Comparison of ENCODE assay signal across 27 mouse cellular contexts in genomic region chr1:120275224-120275623, GRCm38 (mm10). TPM values are rescaled to one million over a fixed set of nuclear protein-coding genes. Genes with fewer than 3 reads are reported as not detected.
DNase-seq lines count a peak whose midpoint lies in the region; ATAC-seq and TF ChIP-seq lines count a peak whose summit lies in the region.
"Had no signal": no experiment of that assay in that cellular context is flagged by ENCODE, and none has a peak within 500 bp of the region (broad histone marks: within the 10 kb centered on the region; RNA-seq: fewer than 3 reads in every experiment).

No protein-coding gene starts in this region.

- intact Hi-C loops in left cerebral cortex, postnatal 36 days (cut with DNase I): no loop called here

- peaks cover 5% of the 10 kb centered on the region; the same call in 1 of the 2 replicates for H3K9me3 ChIP-seq in liver, embryonic 15.5 days (replicated peaks)
- no peaks in the 10 kb centered on the region; the same call in 1 of the 2 replicates for H3K9me3 ChIP-seq in liver, embryonic 11.5 days (ENCODE audit: control insufficient read depth, low read length)
- H3K9me3 ChIP-seq in CH12.LX (replicated peaks; ENCODE audit: low read length): peaks cover 8% of the 10 kb centered on the region
- H3K9me3 ChIP-seq in hindbrain, embryonic 13.5 days: no peaks in the 10 kb centered on the region
- no peaks in the 10 kb centered on the region for H3K9me3 ChIP-seq in midbrain, embryonic 16.5 days (replicated peaks; ENCODE audit: control insufficient read depth, low read length, poor library complexity, severe bottlenecking)
- no peaks in the 10 kb centered on the region for H3K9me3 ChIP-seq in heart, embryonic 11.5 days (replicated peaks; ENCODE audit: control insufficient read depth, low read length)
- H3K9me3 ChIP-seq: heart, embryonic 12.5 days; hindbrain, embryonic 15.5 days; lung, embryonic 15.5 days; stomach, embryonic 15.5 days had no signal

- DNase-seq in liver, embryonic 11.5 days (ENCODE audit: low spot score): no peak
- peak; percentile 33 for DNase-seq in CH12.LX (ENCODE audit: extremely low read depth)
- no peak for DNase-seq in left cerebral cortex, postnatal 36 days (ENCODE audit: low spot score in 2 of 2)
- DNase-seq: adrenal gland, adult 2 months; B cell, adult 2 months; cerebellum, adult 9-10 months; forebrain, postnatal 0 days; gastrocnemius, postnatal 14 days; heart, adult 11 months; heart, postnatal 10 days; kidney, postnatal 25 days; layer of hippocampus, postnatal 36 days; lung, postnatal 36 days; right cerebral cortex, adult 18-20 months; right cerebral cortex, postnatal 4 days; thymus, postnatal 25 days had no signal

- H3K27ac ChIP-seq in liver, embryonic 15.5 days (replicated peaks): 0 out of 2 replicates have a peak overlapping the region, but pooled peaks have one; percentile 9
- H3K27ac ChIP-seq in liver, embryonic 11.5 days (ENCODE audit: low read depth, low read length): no peak overlapping the region
- no peak overlapping the region for H3K27ac ChIP-seq in CH12.LX (ENCODE audit: insufficient read depth, low read depth)
- H3K27ac ChIP-seq in hindbrain, embryonic 13.5 days: no peak overlapping the region
- no peak overlapping the region for H3K27ac ChIP-seq in midbrain, embryonic 16.5 days (ENCODE audit: low read length)
- H3K27ac ChIP-seq in heart, embryonic 11.5 days (ENCODE audit: low read depth, low read length): no peak overlapping the region
- H3K27ac ChIP-seq: hindbrain, embryonic 15.5 days; liver, embryonic 14.5 days; lung, embryonic 15.5 days; stomach, embryonic 15.5 days had no signal

- in situ Hi-C loops in CH12.LX (cut with MboI; ENCODE audit: low pct_ligation_motif_present, low pct_unique_long_range_greater_than_20kb, low sequenced_read_pairs): no loop called here

- no peak for ATAC-seq in liver, embryonic 15.5 days (ENCODE audit: insufficient read depth)
- ATAC-seq in liver, embryonic 11.5 days (replicated peaks; ENCODE audit: low FRiP score): no peak
- peak; percentile 77; the same call in 1 of the 2 replicates for ATAC-seq in hindbrain, embryonic 13.5 days (ENCODE audit: low FRiP score)
- ATAC-seq in midbrain, embryonic 16.5 days: 0 out of 2 replicates have a peak, but pooled peaks have one; percentile 51
- ATAC-seq in heart, embryonic 11.5 days (replicated peaks; ENCODE audit: insufficient number of reproducible peaks, low FRiP score, low TSS enrichment): no peak
- ATAC-seq: forebrain, postnatal 0 days; intestine, postnatal 0 days had no signal

- no peak overlapping the region for H3K9ac ChIP-seq in liver, embryonic 15.5 days
- no peak overlapping the region for H3K9ac ChIP-seq in liver, embryonic 11.5 days (ENCODE audit: low read depth, low read length)
- no peak overlapping the region for H3K9ac ChIP-seq in CH12.LX (ENCODE audit: insufficient read depth, low read depth)
- H3K9ac ChIP-seq in hindbrain, embryonic 13.5 days: no peak overlapping the region
- H3K9ac ChIP-seq in midbrain, embryonic 16.5 days (ENCODE audit: low read depth, low read length): no peak overlapping the region
- H3K9ac ChIP-seq in heart, embryonic 11.5 days (ENCODE audit: low read depth, low read length): no peak overlapping the region
- H3K9ac ChIP-seq: forebrain, postnatal 0 days; heart, embryonic 12.5 days; hindbrain, embryonic 15.5 days; liver, embryonic 14.5 days; lung, embryonic 15.5 days; stomach, embryonic 15.5 days had no signal

- no peaks in the 10 kb centered on the region for H3K79me2 ChIP-seq in CH12.LX (replicated peaks; ENCODE audit: control insufficient read depth, extremely low read depth, insufficient read depth, poor library complexity, severe bottlenecking)

- no peaks in the 10 kb centered on the region for H3K27me3 ChIP-seq in liver, embryonic 15.5 days
- no peaks in the 10 kb centered on the region for H3K27me3 ChIP-seq in liver, embryonic 11.5 days (replicated peaks; ENCODE audit: control insufficient read depth, insufficient read depth, low read length)
- no peaks in the 10 kb centered on the region for H3K27me3 ChIP-seq in CH12.LX (replicated peaks)
- no peaks in the 10 kb centered on the region for H3K27me3 ChIP-seq in hindbrain, embryonic 13.5 days
- H3K27me3 ChIP-seq in midbrain, embryonic 16.5 days (ENCODE audit: control insufficient read depth, insufficient read depth, low read depth, low read length): no peaks in the 10 kb centered on the region
- H3K27me3 ChIP-seq in heart, embryonic 11.5 days (ENCODE audit: control insufficient read depth, insufficient read depth, low read length): no peaks in the 10 kb centered on the region
- H3K27me3 ChIP-seq: heart, embryonic 12.5 days; hindbrain, embryonic 15.5 days; lung, embryonic 15.5 days; stomach, embryonic 15.5 days had no signal

- H3K36me3 ChIP-seq in liver, embryonic 15.5 days (replicated peaks): no peaks in the 10 kb centered on the region
- no peaks in the 10 kb centered on the region for H3K36me3 ChIP-seq in liver, embryonic 11.5 days (ENCODE audit: control insufficient read depth, insufficient read depth, low read length)
- H3K36me3 ChIP-seq in CH12.LX (replicated peaks in 1 of 2; ENCODE audit: control insufficient read depth in 1 of 2, insufficient read depth in 1 of 2, low read length in 1 of 2): no peaks in the 10 kb centered on the region
- no peaks in the 10 kb centered on the region for H3K36me3 ChIP-seq in hindbrain, embryonic 13.5 days
- H3K36me3 ChIP-seq in midbrain, embryonic 16.5 days (ENCODE audit: control insufficient read depth, insufficient read depth, low read length): no peaks in the 10 kb centered on the region
- no peaks in the 10 kb centered on the region for H3K36me3 ChIP-seq in heart, embryonic 11.5 days (ENCODE audit: control insufficient read depth, insufficient read depth, low read length)
- H3K36me3 ChIP-seq: heart, embryonic 12.5 days; hindbrain, embryonic 15.5 days; lung, embryonic 15.5 days; stomach, embryonic 15.5 days had no signal

- 0 out of 2 replicates have a peak, but pooled peaks have one; percentile 15 for TF ChIP-seq EP300 in CH12.LX (IDR thresholded peaks at IDR 0.05; ENCODE audit: low read length)

- H3K4me3 ChIP-seq in liver, embryonic 15.5 days (replicated peaks): no peak overlapping the region
- H3K4me3 ChIP-seq in liver, embryonic 11.5 days (ENCODE audit: low read depth, low read length): no peak overlapping the region
- no peak overlapping the region for H3K4me3 ChIP-seq in CH12.LX (replicated peaks in 1 of 3; ENCODE audit: low read depth in 2 of 3, low read length in 2 of 3, poor library complexity in 1 of 3)
- H3K4me3 ChIP-seq in hindbrain, embryonic 13.5 days: no peak overlapping the region
- no peak overlapping the region for H3K4me3 ChIP-seq in midbrain, embryonic 16.5 days (ENCODE audit: low read depth, low read length)
- no peak overlapping the region for H3K4me3 ChIP-seq in heart, embryonic 11.5 days (ENCODE audit: low read depth, low read length)
- H3K4me3 ChIP-seq: heart, embryonic 12.5 days; hindbrain, embryonic 15.5 days; lung, embryonic 15.5 days; megakaryocyte, embryonic 14.5 days; stomach, embryonic 15.5 days had no signal

- 80% methylated on average over 3 of the region's 3 CpGs for WGBS in liver, embryonic 15.5 days (ENCODE audit: insufficient replicate concordance)
- 79% methylated on average over 3 of the region's 3 CpGs for WGBS in liver, embryonic 11.5 days
- WGBS in hindbrain, embryonic 13.5 days: 47% methylated on average over 3 of the region's 3 CpGs
- 53% methylated on average over 3 of the region's 3 CpGs for WGBS in midbrain, embryonic 16.5 days
- 83% methylated on average over 3 of the region's 3 CpGs for WGBS in heart, embryonic 11.5 days (ENCODE audit: insufficient replicate concordance)

- peaks cover 49% of the 10 kb centered on the region for H3K4me1 ChIP-seq in liver, embryonic 15.5 days (replicated peaks)
- peaks cover 13% of the 10 kb centered on the region for H3K4me1 ChIP-seq in liver, embryonic 11.5 days (replicated peaks; ENCODE audit: control insufficient read depth, insufficient read depth, low read length)
- peaks cover 14 to 50% of the 10 kb centered on the region in 2 experiments for H3K4me1 ChIP-seq in CH12.LX (ENCODE audit: control insufficient read depth in 1 of 2, insufficient read depth in 2 of 2)
- H3K4me1 ChIP-seq in hindbrain, embryonic 13.5 days (replicated peaks): peaks cover 6% of the 10 kb centered on the region; the same call in 1 of the 2 replicates
- H3K4me1 ChIP-seq in midbrain, embryonic 16.5 days (ENCODE audit: control insufficient read depth, insufficient read depth, low read length): no peaks in the 10 kb centered on the region
- H3K4me1 ChIP-seq in heart, embryonic 11.5 days (ENCODE audit: control insufficient read depth, insufficient read depth, low read length): no peaks in the 10 kb centered on the region
- H3K4me1 ChIP-seq: heart, embryonic 12.5 days; hindbrain, embryonic 15.5 days; lung, embryonic 15.5 days; stomach, embryonic 15.5 days had no signal

- no peak overlapping the region for H3K4me2 ChIP-seq in liver, embryonic 15.5 days
- no peak overlapping the region for H3K4me2 ChIP-seq in liver, embryonic 11.5 days
- no peak overlapping the region for H3K4me2 ChIP-seq in CH12.LX (ENCODE audit: insufficient read depth, low read depth, poor library complexity, severe bottlenecking)
- no peak overlapping the region for H3K4me2 ChIP-seq in hindbrain, embryonic 13.5 days
- no peak overlapping the region for H3K4me2 ChIP-seq in midbrain, embryonic 16.5 days (ENCODE audit: low read length)
- H3K4me2 ChIP-seq in heart, embryonic 11.5 days: no peak overlapping the region
- H3K4me2 ChIP-seq: heart, embryonic 12.5 days; hindbrain, embryonic 15.5 days; lung, embryonic 15.5 days; stomach, embryonic 15.5 days had no signal

- no peak for TF ChIP-seq RAD21 in CH12.LX (IDR thresholded peaks at IDR 0.05; ENCODE audit: low read depth, low read length)

- no peak for TF ChIP-seq CTCF in CH12.LX (conservative IDR thresholded peaks at IDR 0.05 in 1 of 2, IDR thresholded peaks at IDR 0.05 in 1 of 2; ENCODE audit: low read depth in 2 of 2, low read length in 2 of 2)

- no peak for TF ChIP-seq POLR2A in CH12.LX (IDR thresholded peaks at IDR 0.05; ENCODE audit: low read depth, low read length)

- dilution Hi-C loops in CH12.LX (cut with MboI; ENCODE audit: extremely low pct_ligation_motif_present, extremely low pct_unique_long_range_greater_than_20kb, low sequenced_read_pairs): no loop called here

TF ChIP-seq in CH12.LX, 34 proteins besides CTCF, POLR2A, EP300 and RAD21 (continues in another document):
- no peak for TF ChIP-seq JUND (conservative IDR thresholded peaks at IDR 0.05; ENCODE audit: low read depth, low read length)

RNA-seq across cellular contexts. Expression of gene Steap3, which starts 2.7 kb away (rescaled TPM):
- polyA plus RNA-seq in liver, embryonic 15.5 days (2015; fragmentation: Nextera tagmentation; extraction: Ambion mirVana): 43.4 and 46.8 TPM in 2 replicates
- 74.7 TPM in 2 replicates for polyA plus RNA-seq in liver, embryonic 11.5 days (2014; fragmentation: Nextera tagmentation; extraction: Ambion mirVana)
- 1.6 and 2.9 TPM in 2 replicates for total RNA-seq in CH12.LX (2012; rRNA removed)
- 0.95 and 1.2 TPM in 2 replicates for total RNA-seq in CH12.LX (2014; rRNA removed)
- 7.3 and 8.0 TPM in 2 replicates for polyA plus RNA-seq in CH12.LX (2012; ENCODE audit: insufficient read length, low read depth)
- 1.9 and 2.2 TPM in 2 replicates for polyA plus RNA-seq in hindbrain, embryonic 13.5 days (2015; fragmentation: Nextera tagmentation; extraction: Ambion mirVana)
- polyA plus RNA-seq in midbrain, embryonic 16.5 days (2015; fragmentation: Nextera tagmentation; extraction: Ambion mirVana): 2.7 and 3.7 TPM in 2 replicates
- polyA plus RNA-seq in heart, embryonic 11.5 days (2014; fragmentation: Nextera tagmentation; extraction: Ambion mirVana): 14.7 and 18.6 TPM in 2 replicates
- 1 to 10 TPM; 4.6 to 6.6 TPM for total RNA-seq in left cerebral cortex, postnatal 36 days (2021)

Comparison
In these comparisons a context has a peak if more than half of its experiments do, and no peak if none do; other contexts are left out.
1. ATAC-seq: peak in hindbrain, embryonic 13.5 days (single experiment) and midbrain, embryonic 16.5 days (single experiment); none in liver, embryonic 15.5 days (single experiment), liver, embryonic 11.5 days (single experiment) and heart, embryonic 11.5 days (single experiment).